Mouse (Mus musculus): ENCODE data around the gene Klhl32.
"Not testable (repeated sequence)": the region's sequence is repeated elsewhere in the genome, so short reads cannot be mapped to it uniquely, and the experiment has no call there.

Klhl32 gene

GRCm38 (mm10) chr4:24850401-24851325 is at the start of gene Klhl32:
TSS of gene Klhl32 (minus strand) at chr4:24851124.
- peak; percentile 6 to 60 for DNase-seq (ENCODE audit: low spot score in 2 of 2)

- DNase-seq (ENCODE audit: low spot score in 2 of 2), result no peak
Observed at GRCm38 (mm10) chr4:24899146-24899545, 48.2 kb upstream of the Klhl32 start.

GRCm38 (mm10) chr4:24898636-24899035 is 47.7 kb upstream of the Klhl32 start:
- DNase-seq (ENCODE audit: low spot score in 2 of 2), result no peak

GRCm38 (mm10) chr4:24897851-24898515 is 47.1 kb upstream of the Klhl32 start, which contains the start of gene Ndufaf4:
TSS of gene Ndufaf4 (plus strand) at chr4:24898083.
- peak; percentile 96 to 99 for DNase-seq (ENCODE audit: low spot score in 2 of 2)

GRCm38 (mm10) chr4:24897351-24897750 is 46.4 kb upstream of the Klhl32 start:
- no peak for DNase-seq (ENCODE audit: low spot score in 2 of 2)

- no peak for DNase-seq (ENCODE audit: low spot score in 2 of 2)
Observed at GRCm38 (mm10) chr4:24896829-24897228, 45.9 kb upstream of the Klhl32 start.

- DNase-seq (ENCODE audit: low spot score in 2 of 2), result no peak
Observed at GRCm38 (mm10) chr4:24894625-24895024, 43.7 kb upstream of the Klhl32 start.

- DNase-seq (ENCODE audit: low spot score in 2 of 2), result not testable (repeated sequence)
Observed at GRCm38 (mm10) chr4:24892293-24892692, 41.4 kb upstream of the Klhl32 start.

GRCm38 (mm10) chr4:24889386-24889785 is 38.5 kb upstream of the Klhl32 start:
- not testable (repeated sequence) for DNase-seq (ENCODE audit: low spot score in 2 of 2)

- no peak for DNase-seq (ENCODE audit: low spot score in 2 of 2)
Observed at GRCm38 (mm10) chr4:24869230-24869629, 18.3 kb upstream of the Klhl32 start.

- DNase-seq (ENCODE audit: low spot score in 2 of 2), result no peak
Observed at GRCm38 (mm10) chr4:24865691-24866090, 14.8 kb upstream of the Klhl32 start.

- DNase-seq (ENCODE audit: low spot score in 2 of 2), result no peak
Observed at GRCm38 (mm10) chr4:24847406-24847805, 3.5 kb downstream of the Klhl32 start.

GRCm38 (mm10) chr4:24845546-24845945 is 5.4 kb downstream of the Klhl32 start:
- no peak for DNase-seq (ENCODE audit: low spot score in 2 of 2)

GRCm38 (mm10) chr4:24838567-24838966 is 12.4 kb downstream of the Klhl32 start:
- DNase-seq (ENCODE audit: low spot score in 2 of 2), result no peak

- no peak for DNase-seq (ENCODE audit: low spot score in 2 of 2)
Observed at GRCm38 (mm10) chr4:24835555-24835954, 15.4 kb downstream of the Klhl32 start.

GRCm38 (mm10) chr4:24808316-24808715 is 42.6 kb downstream of the Klhl32 start:
- DNase-seq (ENCODE audit: low spot score in 2 of 2), result no peak

- no peak for DNase-seq (ENCODE audit: low spot score in 2 of 2)
Observed at GRCm38 (mm10) chr4:24801881-24802280, 49.0 kb downstream of the Klhl32 start.

GRCm38 (mm10) chr4:24801343-24801742 is 49.6 kb downstream of the Klhl32 start:
- DNase-seq (ENCODE audit: low spot score in 2 of 2), result no peak

GRCm38 (mm10) chr4:24800345-24800936 is 50.5 kb downstream of the Klhl32 start:
- no peak for DNase-seq (ENCODE audit: low spot score in 2 of 2)

- DNase-seq (ENCODE audit: low spot score in 2 of 2), result no peak
Observed at GRCm38 (mm10) chr4:24799037-24799436, 51.9 kb downstream of the Klhl32 start.

GRCm38 (mm10) chr4:24797868-24798267 is 53.1 kb downstream of the Klhl32 start:
- no peak for DNase-seq (ENCODE audit: low spot score in 2 of 2)

GRCm38 (mm10) chr4:24797280-24797679 is 53.6 kb downstream of the Klhl32 start:
- DNase-seq (ENCODE audit: low spot score in 2 of 2), result no peak

Data from urinary bladder, adult 18-20 months (tissue).